Mouse (Mus musculus): Measurements from ENCODE around the gene Rsad2. TPM values are rescaled to one million over a fixed set of nuclear protein-coding genes. Genes with fewer than 3 reads are reported as not detected.

Gene Rsad2
- polyA plus RNA-seq, 1 experiment from 2014 or later: 0.58 TPM

DNA sequence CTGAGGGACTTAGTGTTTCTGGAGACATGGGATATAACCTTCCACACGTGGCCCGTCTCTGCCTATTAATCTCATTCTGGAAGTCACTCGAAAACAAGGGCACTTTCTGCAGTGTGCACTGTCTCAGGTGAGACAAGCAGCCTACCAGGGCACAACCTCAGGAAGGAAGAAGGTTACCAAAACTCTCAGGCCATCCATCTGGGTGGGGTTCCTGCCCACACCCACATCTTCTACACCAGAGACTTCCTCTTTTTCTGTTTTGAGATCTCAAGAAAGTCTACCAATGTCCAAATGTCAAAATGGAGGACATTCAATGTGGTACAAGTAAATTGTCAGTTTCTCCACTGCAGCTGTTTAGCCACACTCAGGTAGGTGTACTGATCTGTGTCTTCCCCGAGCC lies 37.9 kb downstream of the Rsad2 start:
- Histone ChIP-seq H3K4me2 (replicated peaks) (no peak overlapping the region), H3K27me3 (ENCODE audit: control insufficient read depth, insufficient read depth, low read length) (no peaks in the 10 kb centered on the region), H3K36me3 (replicated peaks; ENCODE audit: control insufficient read depth, insufficient read depth) (no peaks in the 10 kb centered on the region), H3K27ac (no peak overlapping the region), H3K9ac (no peak overlapping the region), H3K4me1 (replicated peaks; ENCODE audit: control insufficient read depth, insufficient read depth, low read length) (peaks cover 8% of the 10 kb centered on the region), H3K9me3 (ENCODE audit: control insufficient read depth, low read length) (no peaks in the 10 kb centered on the region), H3K4me3 (replicated peaks; ENCODE audit: low read length) (no peak overlapping the region)
- WGBS: 79% methylated on average over 4 of the region's 4 CpGs
- no peak for ATAC-seq (ENCODE audit: low FRiP score)
- DNase-seq (ENCODE audit: low spot score): no peak

GRCm38 (mm10) chr12:26416636-26417295 lies 39.5 kb downstream of the Rsad2 start:
- WGBS: 74% methylated on average over 7 of the region's 7 CpGs
- Histone ChIP-seq H3K9me3 (ENCODE audit: control insufficient read depth, low read length) (no peaks in the 10 kb centered on the region), H3K27ac (no peak overlapping the region), H3K4me3 (replicated peaks; ENCODE audit: low read length) (no peak overlapping the region), H3K27me3 (ENCODE audit: control insufficient read depth, insufficient read depth, low read length) (no peaks in the 10 kb centered on the region), H3K36me3 (replicated peaks; ENCODE audit: control insufficient read depth, insufficient read depth) (no peaks in the 10 kb centered on the region), H3K4me2 (replicated peaks) (no peak overlapping the region), H3K4me1 (replicated peaks; ENCODE audit: control insufficient read depth, insufficient read depth, low read length) (peaks cover 24% of the 10 kb centered on the region), H3K9ac (no peak overlapping the region)
- DNase-seq (ENCODE audit: low spot score) (no peak), ATAC-seq (ENCODE audit: low FRiP score) (no peak)

- WGBS: 2% methylated on average over 40 of the region's 45 CpGs
- Histone ChIP-seq H3K4me3 (replicated peaks; ENCODE audit: low read length) (peak within 1 kb of the TSS; percentile 89), H3K4me2 (replicated peaks) (peak within 1 kb of the TSS; percentile 81)
These were observed 41.0 kb downstream of the Rsad2 start, which contains the start of gene Rnf144a for GRCm38 (mm10) chr12:26415104-26415771. Gene Rnf144a, minus strand, starts transcription at chr12:26415254.

DNA sequence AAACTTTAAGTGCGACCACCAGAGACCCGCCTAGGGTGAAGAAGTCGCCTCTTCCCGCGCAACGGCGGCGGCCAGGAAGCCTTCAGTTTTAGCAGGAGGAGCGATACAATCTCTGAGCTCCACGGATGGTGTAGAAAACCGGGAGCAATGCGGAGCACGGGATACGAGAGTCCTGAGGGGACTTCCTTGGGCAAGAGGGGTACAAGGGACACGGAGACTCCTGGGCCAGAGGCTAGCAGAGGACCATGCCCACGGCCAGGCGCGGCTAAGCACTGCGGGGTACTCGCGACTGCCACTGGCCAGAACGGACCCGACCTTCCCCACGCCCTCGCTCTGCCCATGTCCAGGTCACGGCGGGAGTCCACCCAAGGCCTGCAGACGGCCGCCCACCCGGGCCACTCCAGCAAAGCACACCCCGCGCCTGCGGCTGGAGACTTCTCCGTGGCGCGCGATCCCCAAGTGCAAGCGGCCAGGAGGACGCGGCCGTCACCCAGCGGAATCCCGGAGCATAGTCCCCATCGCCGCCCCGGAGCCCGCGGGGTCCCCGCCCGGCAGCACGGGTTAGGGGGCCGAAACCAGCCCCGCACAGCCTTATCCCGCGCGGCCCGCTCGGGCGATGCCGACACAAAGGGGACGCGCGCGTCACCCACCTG lies 41.7 kb downstream of the Rsad2 start:
- Histone ChIP-seq H3K27me3 (ENCODE audit: control insufficient read depth, insufficient read depth, low read length) (no peaks in the 10 kb centered on the region), H3K9me3 (ENCODE audit: control insufficient read depth, low read length) (no peaks in the 10 kb centered on the region), H3K4me2 (replicated peaks) (peak overlapping the region; percentile 81), H3K4me1 (replicated peaks; ENCODE audit: control insufficient read depth, insufficient read depth, low read length) (peaks cover 32% of the 10 kb centered on the region), H3K9ac (peak overlapping the region; percentile 98), H3K36me3 (replicated peaks; ENCODE audit: control insufficient read depth, insufficient read depth) (no peaks in the 10 kb centered on the region), H3K27ac (peak overlapping the region; percentile 86), H3K4me3 (replicated peaks; ENCODE audit: low read length) (peak overlapping the region; percentile 89)
- DNase-seq (ENCODE audit: low spot score) (peak; percentile 53), ATAC-seq (ENCODE audit: low FRiP score) (peak; percentile 83)
- 0% methylated on average over 61 of the region's 64 CpGs for WGBS

More at GRCm38 (mm10) chr12:26415104-26415771, 41.0 kb downstream of the Rsad2 start, which contains the start of gene Rnf144a:
- Histone ChIP-seq H3K4me1 (replicated peaks; ENCODE audit: control insufficient read depth, insufficient read depth, low read length) (peaks cover 32% of the 10 kb centered on the region), H3K36me3 (replicated peaks; ENCODE audit: control insufficient read depth, insufficient read depth) (no peaks in the 10 kb centered on the region), H3K9me3 (ENCODE audit: control insufficient read depth, low read length) (no peaks in the 10 kb centered on the region), H3K27me3 (ENCODE audit: control insufficient read depth, insufficient read depth, low read length) (no peaks in the 10 kb centered on the region), H3K27ac (peak within 1 kb of the TSS; percentile 86), H3K9ac (peak within 1 kb of the TSS; percentile 98)
- DNase-seq (ENCODE audit: low spot score): peak; percentile 96
- peak; percentile 85 for ATAC-seq (ENCODE audit: low FRiP score)

GRCm38 (mm10) chr12:26413961-26414411 lies 42.3 kb downstream of the Rsad2 start:
- no peaks in the 10 kb centered on the region for H3K27me3 ChIP-seq (ENCODE audit: control insufficient read depth, insufficient read depth, low read length)
- no peaks in the 10 kb centered on the region for H3K36me3 ChIP-seq (replicated peaks; ENCODE audit: control insufficient read depth, insufficient read depth)
- ATAC-seq (ENCODE audit: low FRiP score): 0 out of 2 replicates have a peak, but pooled peaks have one; percentile 8
- peaks cover 32% of the 10 kb centered on the region for H3K4me1 ChIP-seq (replicated peaks; ENCODE audit: control insufficient read depth, insufficient read depth, low read length)
- peak overlapping the region; percentile 81 for H3K4me2 ChIP-seq (replicated peaks)
- H3K27ac ChIP-seq: peak overlapping the region; percentile 86; the same call in 1 of the 2 replicates
- H3K9me3 ChIP-seq (ENCODE audit: control insufficient read depth, low read length): no peaks in the 10 kb centered on the region
- 7% methylated on average over 8 of the region's 8 CpGs for WGBS
- no peak for DNase-seq (ENCODE audit: low spot score)
- H3K9ac ChIP-seq: peak overlapping the region; percentile 98
- peak overlapping the region; percentile 89 for H3K4me3 ChIP-seq (replicated peaks; ENCODE audit: low read length)

- WGBS: 58% methylated on average over 6 of the region's 6 CpGs
- no peaks in the 10 kb centered on the region for H3K9me3 ChIP-seq (ENCODE audit: control insufficient read depth, low read length)
- H3K27me3 ChIP-seq (ENCODE audit: control insufficient read depth, insufficient read depth, low read length): no peaks in the 10 kb centered on the region
- no peak overlapping the region for H3K27ac ChIP-seq
- DNase-seq (ENCODE audit: low spot score) (no peak), ATAC-seq (ENCODE audit: low FRiP score) (no peak)
- H3K36me3 ChIP-seq (replicated peaks; ENCODE audit: control insufficient read depth, insufficient read depth): 0 out of 2 replicates have a peak, but pooled peaks cover 4% of the 10 kb centered on the region
- peak overlapping the region; percentile 98; the same call in 1 of the 2 replicates for H3K9ac ChIP-seq
- H3K4me1 ChIP-seq (replicated peaks; ENCODE audit: control insufficient read depth, insufficient read depth, low read length): peaks cover 36% of the 10 kb centered on the region
- H3K4me2 ChIP-seq (replicated peaks): peak overlapping the region; percentile 81
- H3K4me3 ChIP-seq (replicated peaks; ENCODE audit: low read length): peak overlapping the region; percentile 89
These were observed 43.5 kb downstream of the Rsad2 start for GRCm38 (mm10) chr12:26412802-26413201.

- H3K9me3 ChIP-seq (ENCODE audit: control insufficient read depth, low read length): no peaks in the 10 kb centered on the region
- ATAC-seq (ENCODE audit: low FRiP score): no peak
- 59% methylated on average over 10 of the region's 10 CpGs for WGBS
- H3K4me2 ChIP-seq (replicated peaks): peak overlapping the region; percentile 81
- peaks cover 36% of the 10 kb centered on the region for H3K4me1 ChIP-seq (replicated peaks; ENCODE audit: control insufficient read depth, insufficient read depth, low read length)
- 0 out of 2 replicates have a peak, but pooled peaks cover 4% of the 10 kb centered on the region for H3K36me3 ChIP-seq (replicated peaks; ENCODE audit: control insufficient read depth, insufficient read depth)
- no peak for DNase-seq (ENCODE audit: low spot score)
- no peaks in the 10 kb centered on the region for H3K27me3 ChIP-seq (ENCODE audit: control insufficient read depth, insufficient read depth, low read length)
- no peak overlapping the region for H3K27ac ChIP-seq
- no peak overlapping the region for H3K9ac ChIP-seq
- no peak overlapping the region for H3K4me3 ChIP-seq (replicated peaks; ENCODE audit: low read length)
These were observed 44.3 kb downstream of the Rsad2 start for GRCm38 (mm10) chr12:26411841-26412450.

GRCm38 (mm10) chr12:26410443-26410842 lies 45.8 kb downstream of the Rsad2 start:
- H3K4me2 ChIP-seq (replicated peaks): no peak overlapping the region
- WGBS: 85% methylated on average over 3 of the region's 3 CpGs
- H3K9ac ChIP-seq: no peak overlapping the region
- 0 out of 2 replicates have a peak, but pooled peaks cover 4% of the 10 kb centered on the region for H3K36me3 ChIP-seq (replicated peaks; ENCODE audit: control insufficient read depth, insufficient read depth)
- H3K27ac ChIP-seq: no peak overlapping the region
- H3K9me3 ChIP-seq (ENCODE audit: control insufficient read depth, low read length): no peaks in the 10 kb centered on the region
- no peak overlapping the region for H3K4me3 ChIP-seq (replicated peaks; ENCODE audit: low read length)
- DNase-seq (ENCODE audit: low spot score) (no peak), ATAC-seq (ENCODE audit: low FRiP score) (no peak)
- no peaks in the 10 kb centered on the region for H3K27me3 ChIP-seq (ENCODE audit: control insufficient read depth, insufficient read depth, low read length)
- H3K4me1 ChIP-seq (replicated peaks; ENCODE audit: control insufficient read depth, insufficient read depth, low read length): peaks cover 36% of the 10 kb centered on the region
